Mouse (Mus musculus) heart, postnatal 36 days (tissue): ENCODE data around the gene Krtap5-2. TPM values are rescaled to one million over a fixed set of nuclear protein-coding genes. Genes with fewer than 3 reads are reported as not detected.
"Not testable (repeated sequence)": the region's sequence is repeated elsewhere in the genome, so short reads cannot be mapped to it uniquely, and the experiment has no call there.

Experiments used
- DNase-seq, 2 experiments: peaks; one replicate each; pipeline ENCODE4 v3.0.0; 2021 to 2022
- intact Hi-C: fragments of 180-260 bp; cut with DNase I; formaldehyde crosslinking; loops from one replicate; pipeline ENCODE4 v1.15.1; 2025
- total RNA-seq, 2 experiments: library from RNA; stranded (reverse); gene quantifications; 2 replicates each; pipeline ENCODE4 v1.2.3; 2021

Gene Krtap5-2
- total RNA-seq, 2 experiments from 2014 or later, result not detected

DNA sequence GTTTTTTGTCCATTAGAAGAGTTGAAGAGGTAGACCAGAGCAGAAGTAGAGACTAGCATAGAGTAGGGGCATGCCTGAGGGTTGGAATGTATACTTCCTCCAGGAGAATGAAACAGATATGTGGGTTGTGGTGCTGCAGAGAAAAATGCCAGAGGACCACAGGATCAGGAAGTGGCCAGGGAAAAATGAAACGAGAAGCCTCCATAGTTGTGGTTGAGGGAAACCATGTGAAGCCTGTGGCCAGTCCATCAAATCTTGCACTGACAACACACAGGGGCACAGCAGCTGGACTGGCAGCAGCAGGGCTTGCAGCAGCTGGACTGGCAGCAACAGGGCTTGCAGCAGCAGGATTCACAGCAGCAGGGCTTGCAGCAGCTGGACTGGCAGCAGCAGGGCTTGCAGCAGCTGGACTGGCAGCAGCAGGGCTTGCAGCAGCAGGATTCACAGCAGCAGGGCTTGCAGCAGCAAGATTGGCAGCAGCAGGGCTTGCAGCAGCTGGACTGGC lies 32.2 kb downstream of the Krtap5-2 start:
- intact Hi-C loops, DNase-seq: not testable (repeated sequence)

DNA sequence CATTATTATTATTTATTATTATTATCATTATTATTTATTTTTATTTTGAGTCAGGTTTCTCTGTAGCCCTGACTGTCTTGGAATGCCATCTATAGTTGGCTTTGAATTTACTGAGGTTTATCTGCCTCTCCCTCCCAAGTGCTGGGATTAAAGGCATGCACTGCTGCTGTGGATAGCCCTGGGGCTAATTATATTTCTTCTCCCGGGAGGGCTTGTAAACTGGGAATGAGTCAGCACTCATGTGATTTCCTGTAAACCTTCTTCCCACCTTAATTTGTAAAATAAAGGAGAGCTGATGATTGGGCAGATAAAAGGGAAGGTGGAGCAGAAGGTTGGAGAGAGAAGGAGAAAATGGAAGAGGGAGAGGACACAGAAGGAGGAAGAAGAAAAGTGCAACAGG lies 35.1 kb downstream of the Krtap5-2 start:
- intact Hi-C loops, result no loop called here
- no peak for DNase-seq

DNA sequence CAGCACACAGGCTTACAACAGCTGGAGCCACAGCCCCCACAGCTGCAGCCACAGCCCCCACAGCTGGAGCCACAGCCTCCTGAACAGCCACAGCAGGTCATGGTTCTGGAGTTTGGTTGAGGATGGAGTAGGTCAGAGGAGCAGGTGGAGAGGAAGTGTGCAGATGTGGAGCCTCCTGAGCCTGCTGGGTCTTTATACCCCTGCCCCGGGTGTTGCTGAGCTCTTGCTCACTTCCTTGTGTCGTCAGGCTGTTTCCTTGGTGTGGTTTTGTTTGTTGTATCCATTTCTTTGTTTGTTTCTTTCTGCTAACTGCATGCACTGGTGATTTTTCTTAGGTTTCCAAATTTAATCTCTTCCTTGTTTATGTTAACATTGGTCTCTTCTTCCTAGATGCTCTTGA lies 39.9 kb downstream of the Krtap5-2 start, which contains the start of gene Gm39115:
Gm39115 (minus strand) TSS at position 101 of the 400 bp plus-strand sequence.
- intact Hi-C loops, DNase-seq: not testable (repeated sequence)

DNA sequence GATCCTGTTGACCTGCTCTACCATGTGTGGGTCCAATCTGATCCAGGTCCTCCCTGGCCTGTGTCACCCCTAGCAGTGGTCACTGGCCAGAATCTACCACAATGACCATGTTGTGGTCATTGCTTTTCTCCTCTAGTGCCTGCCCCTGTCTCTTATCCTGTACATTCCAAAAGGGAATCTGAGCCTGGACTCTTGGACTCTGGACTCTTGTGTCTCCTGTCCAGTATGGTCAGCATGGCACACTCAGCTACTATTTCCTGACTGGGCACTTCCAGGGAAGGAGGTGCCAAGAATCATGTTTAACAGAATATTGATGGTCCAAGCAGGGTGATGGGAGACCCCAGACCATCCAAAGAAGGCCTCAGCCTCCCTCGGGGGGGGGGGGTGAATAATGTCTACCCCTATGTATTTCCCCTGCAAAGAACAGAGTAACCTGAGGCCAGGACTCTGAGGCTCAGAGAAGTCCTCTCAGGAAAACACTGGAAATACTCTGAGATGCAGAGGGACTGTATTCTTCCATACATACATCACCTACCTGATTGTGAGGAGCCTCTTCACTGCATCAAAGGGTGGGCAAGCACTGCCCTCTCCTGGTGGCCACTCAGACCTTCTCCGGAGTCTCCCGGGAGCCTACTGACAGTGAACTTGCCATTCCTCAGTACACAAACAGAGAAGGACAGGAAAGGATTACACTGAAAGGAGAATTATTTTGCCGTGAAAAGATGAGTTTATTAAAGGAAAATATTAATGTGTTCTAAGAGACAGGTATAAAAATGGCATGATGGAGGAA lies 41.4 kb downstream of the Krtap5-2 start:
- intact Hi-C loops, result no loop called here
- DNase-seq, result no peak

DNA sequence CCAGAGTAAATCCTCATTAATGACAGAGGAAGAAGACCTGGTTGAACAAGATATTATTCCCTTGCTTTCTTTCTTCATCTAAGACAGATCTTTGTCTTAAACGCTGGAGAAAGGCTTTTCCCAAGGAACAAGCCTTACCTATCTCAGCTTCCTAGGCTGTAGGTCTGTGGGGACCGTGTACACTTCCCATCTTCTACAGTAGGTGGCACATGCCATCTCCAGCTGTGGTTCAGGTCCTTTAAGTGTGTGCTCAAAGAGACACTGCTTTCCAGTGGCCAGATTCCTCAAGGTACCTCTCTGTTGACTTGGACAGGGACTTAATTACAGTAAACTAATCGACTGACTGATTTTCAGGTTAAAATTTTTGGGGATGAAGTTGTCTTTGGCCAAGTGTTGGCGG lies 47.0 kb downstream of the Krtap5-2 start:
- intact Hi-C loops, result no loop called here
- no peak for DNase-seq

Other genes with a start within 250 kb of the Krtap5-2 start
- gene Brsk2, start 226.3 kb downstream of the Krtap5-2 start, total RNA-seq, result under 1 TPM; 0.19 to 0.25 TPM
- 10 to 100 TPM; 43.6 to 43.8 TPM for gene Mob2, start 114.9 kb downstream of the Krtap5-2 start, total RNA-seq
- gene Dusp8, start 80.2 kb downstream of the Krtap5-2 start, total RNA-seq, result 10 to 100 TPM; 33.2 to 46.2 TPM
- gene Gm45618, start 55.3 kb downstream of the Krtap5-2 start, total RNA-seq, result not detected
- gene Gm39115, start 40.0 kb downstream of the Krtap5-2 start, total RNA-seq, result not detected
- not detected for gene Gm45337, start 31.4 kb downstream of the Krtap5-2 start, total RNA-seq
- gene Gm29735, start 18.9 kb downstream of the Krtap5-2 start, total RNA-seq, result not detected
- gene Gm4553, start 10.3 kb downstream of the Krtap5-2 start, total RNA-seq, result not detected
- not detected for gene Gm10153, start 14.4 kb upstream of the Krtap5-2 start, total RNA-seq
- not detected for gene Krtap5-3, start 25.4 kb upstream of the Krtap5-2 start, total RNA-seq
- not detected for gene Gm7579, start 35.9 kb upstream of the Krtap5-2 start, total RNA-seq
- gene Krtap5-5, start 54.0 kb upstream of the Krtap5-2 start, total RNA-seq, result not detected
- gene Gm40460, start 65.1 kb upstream of the Krtap5-2 start, total RNA-seq, result not detected
- gene Gm2431, start 82.3 kb upstream of the Krtap5-2 start, total RNA-seq, result not detected
- gene Gm4559, start 98.4 kb upstream of the Krtap5-2 start, total RNA-seq, result not detected
- not detected for gene Krtap5-1, start 121.1 kb upstream of the Krtap5-2 start, total RNA-seq
- gene Krtap5-4, start 127.5 kb upstream of the Krtap5-2 start, total RNA-seq, result not detected
- 1 to 10 TPM; 1.8 to 2.0 TPM for gene Ifitm10, start 197.7 kb upstream of the Krtap5-2 start, total RNA-seq
- gene Gm49369, start 206.7 kb upstream of the Krtap5-2 start, total RNA-seq, result 1 to 10 TPM in 1 of 2 experiments, under 1 TPM in 1; 0.72 to 8.2 TPM
- gene Ctsd, start 212.0 kb upstream of the Krtap5-2 start, total RNA-seq, result 100 to 1,000 TPM; 830 to 843 TPM